Mouse (Mus musculus) liver, postnatal 0 days (tissue): Measurements from ENCODE around the gene Sh3tc1.
A peak's percentile ranks its signal among the peaks of the same experiment; 100 is the strongest.

Experiments used
- CTCF ChIP-seq: sonication (generic); IDR thresholded peaks from 2 replicates; pipeline ENCODE4 v1.5.1; 2016; ENCODE audit warnings: antibody characterized with exemption, low read depth
- EP300 ChIP-seq: IDR thresholded peaks from 2 replicates; pipeline ENCODE4 v1.6.1; 2016; ENCODE audit warnings: antibody characterized with exemption, low read depth, mild to moderate bottlenecking

- TF ChIP-seq CTCF (no peak), EP300 (peak; percentile 37; the same call in 1 of the 2 replicates)
These were observed 66.7 kb downstream of the Sh3tc1 start for GRCm38 (mm10) chr5:35673086-35673485.
